Mouse (Mus musculus): ENCODE results near the gene Wnt7b. TPM values are rescaled to one million over a fixed set of nuclear protein-coding genes. Genes with fewer than 3 reads are reported as not detected.

The Wnt7b gene
- polyA plus RNA-seq, 1 experiment from 2014 or later, result 20.2 TPM

GRCm38 (mm10) chr15:85577583-85578460, 4.5 kb downstream of the Wnt7b start:
- H3K9me3 ChIP-seq (replicated peaks), result no peaks in the 10 kb centered on the region
- peaks cover 71% of the 10 kb centered on the region for H3K27me3 ChIP-seq (replicated peaks)
- peak overlapping the region; percentile 92 for H3K4me2 ChIP-seq
- H3K36me3 ChIP-seq, result no peaks in the 10 kb centered on the region
- peaks cover 63% of the 10 kb centered on the region for H3K4me1 ChIP-seq
- H3K27ac ChIP-seq (replicated peaks), result peak overlapping the region; percentile 75
- WGBS, result 1% methylated on average over 53 of the region's 54 CpGs
- no peak for ATAC-seq (ENCODE audit: low FRiP score)
- H3K9ac ChIP-seq (replicated peaks), result peak overlapping the region; percentile 56
- peak overlapping the region; percentile 48 for H3K4me3 ChIP-seq (replicated peaks)

DNA sequence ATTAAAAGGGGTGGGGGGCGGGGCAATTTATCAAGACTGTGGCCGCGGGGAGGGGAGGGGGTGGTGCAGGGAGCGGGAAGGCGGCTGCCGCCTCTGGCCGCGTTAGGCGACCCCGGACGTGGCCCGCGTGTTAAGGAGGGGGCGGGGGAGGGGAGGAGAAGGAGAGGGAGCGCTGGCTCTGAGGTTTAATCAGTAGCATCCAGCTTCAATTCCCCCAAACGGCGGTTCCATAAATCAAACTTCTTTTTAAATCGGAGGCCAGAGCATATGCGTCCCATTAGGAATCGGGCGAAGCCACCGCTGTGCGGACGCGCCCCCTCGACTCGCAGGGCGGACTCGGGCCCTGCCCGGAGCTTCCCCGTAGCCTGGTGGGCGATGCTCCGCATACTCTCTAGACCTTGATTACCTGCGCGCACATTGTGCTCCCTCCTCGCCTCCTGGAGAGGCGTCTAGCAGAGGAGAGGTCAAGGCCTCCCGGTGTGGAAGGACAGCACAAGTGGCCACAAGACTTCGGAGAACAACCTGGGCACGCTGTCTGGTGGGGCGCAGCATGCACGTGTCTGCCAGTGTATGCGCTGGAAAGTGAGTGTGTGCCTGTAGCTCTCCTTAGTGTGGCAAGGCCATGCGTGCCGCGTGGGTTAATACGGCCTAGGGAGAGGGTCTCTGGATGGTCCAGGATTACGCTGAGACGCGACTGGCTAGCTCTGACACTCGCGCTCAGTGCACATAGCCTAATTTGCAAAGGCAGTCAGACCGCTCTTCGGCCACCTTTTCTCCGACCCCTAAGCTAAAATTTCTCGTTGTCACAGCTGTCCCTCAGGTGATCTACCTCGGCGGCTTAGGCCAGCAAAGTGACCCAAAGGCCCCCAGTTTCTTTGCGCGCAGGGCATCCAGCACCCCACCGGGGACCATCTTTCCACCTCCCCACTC, 5.5 kb downstream of the Wnt7b start:
- H3K27me3 ChIP-seq (replicated peaks), result peaks cover 61% of the 10 kb centered on the region
- WGBS, result under 1% methylated on average over 57 of the region's 61 CpGs

GRCm38 (mm10) chr15:85576110-85576509, 6.2 kb downstream of the Wnt7b start:
- Histone ChIP-seq H3K4me3 (replicated peaks) (peak overlapping the region; percentile 48), H3K4me1 (peaks cover 46% of the 10 kb centered on the region), H3K4me2 (peak overlapping the region; percentile 92), H3K27ac (replicated peaks) (peak overlapping the region; percentile 75), H3K27me3 (replicated peaks) (peaks cover 54% of the 10 kb centered on the region), H3K9me3 (replicated peaks) (no peaks in the 10 kb centered on the region), H3K9ac (replicated peaks) (no peak overlapping the region), H3K36me3 (no peaks in the 10 kb centered on the region)
- WGBS, result 3% methylated on average over 20 of the region's 20 CpGs
- no peak for ATAC-seq (ENCODE audit: low FRiP score)

More for the DNA sequence above, 5.5 kb downstream of the Wnt7b start:
- H3K4me2 ChIP-seq, result peak overlapping the region; percentile 92
- no peaks in the 10 kb centered on the region for H3K9me3 ChIP-seq (replicated peaks)
- peak overlapping the region; percentile 48 for H3K4me3 ChIP-seq (replicated peaks)
- no peaks in the 10 kb centered on the region for H3K36me3 ChIP-seq
- peak overlapping the region; percentile 75 for H3K27ac ChIP-seq (replicated peaks)
- H3K9ac ChIP-seq (replicated peaks), result peak overlapping the region; percentile 56
- ATAC-seq (ENCODE audit: low FRiP score), result 0 out of 2 replicates have a peak, but pooled peaks have one; percentile 32
- peaks cover 52% of the 10 kb centered on the region for H3K4me1 ChIP-seq

- 0 out of 2 replicates have a peak overlapping the region, but pooled peaks have one; percentile 2 for H3K4me2 ChIP-seq
- H3K27me3 ChIP-seq (replicated peaks), result peaks cover 42% of the 10 kb centered on the region
Observed at GRCm38 (mm10) chr15:85574558-85574957, 7.7 kb downstream of the Wnt7b start.

GRCm38 (mm10) chr15:85574086-85574485, 8.2 kb downstream of the Wnt7b start:
- H3K4me3 ChIP-seq (replicated peaks), result no peak overlapping the region
- no peak overlapping the region for H3K9ac ChIP-seq (replicated peaks)
- no peak overlapping the region for H3K27ac ChIP-seq (replicated peaks)
- H3K4me2 ChIP-seq, result 0 out of 2 replicates have a peak overlapping the region, but pooled peaks have one; percentile 2
- 77% methylated on average over 5 of the region's 5 CpGs for WGBS
- no peaks in the 10 kb centered on the region for H3K36me3 ChIP-seq
- H3K9me3 ChIP-seq (replicated peaks), result no peaks in the 10 kb centered on the region
- H3K27me3 ChIP-seq (replicated peaks), result peaks cover 40% of the 10 kb centered on the region
- peaks cover 46% of the 10 kb centered on the region for H3K4me1 ChIP-seq
- no peak for ATAC-seq (ENCODE audit: low FRiP score)

More at GRCm38 (mm10) chr15:85574558-85574957, 7.7 kb downstream of the Wnt7b start:
- Histone ChIP-seq H3K4me1 (peaks cover 41% of the 10 kb centered on the region), H3K27ac (replicated peaks) (0 out of 2 replicates have a peak overlapping the region, but pooled peaks have one; percentile 75), H3K9ac (replicated peaks) (no peak overlapping the region), H3K9me3 (replicated peaks) (no peaks in the 10 kb centered on the region), H3K4me3 (replicated peaks) (no peak overlapping the region), H3K36me3 (no peaks in the 10 kb centered on the region)
- no peak for ATAC-seq (ENCODE audit: low FRiP score)
- WGBS, result 75% methylated on average over 8 of the region's 8 CpGs

DNA sequence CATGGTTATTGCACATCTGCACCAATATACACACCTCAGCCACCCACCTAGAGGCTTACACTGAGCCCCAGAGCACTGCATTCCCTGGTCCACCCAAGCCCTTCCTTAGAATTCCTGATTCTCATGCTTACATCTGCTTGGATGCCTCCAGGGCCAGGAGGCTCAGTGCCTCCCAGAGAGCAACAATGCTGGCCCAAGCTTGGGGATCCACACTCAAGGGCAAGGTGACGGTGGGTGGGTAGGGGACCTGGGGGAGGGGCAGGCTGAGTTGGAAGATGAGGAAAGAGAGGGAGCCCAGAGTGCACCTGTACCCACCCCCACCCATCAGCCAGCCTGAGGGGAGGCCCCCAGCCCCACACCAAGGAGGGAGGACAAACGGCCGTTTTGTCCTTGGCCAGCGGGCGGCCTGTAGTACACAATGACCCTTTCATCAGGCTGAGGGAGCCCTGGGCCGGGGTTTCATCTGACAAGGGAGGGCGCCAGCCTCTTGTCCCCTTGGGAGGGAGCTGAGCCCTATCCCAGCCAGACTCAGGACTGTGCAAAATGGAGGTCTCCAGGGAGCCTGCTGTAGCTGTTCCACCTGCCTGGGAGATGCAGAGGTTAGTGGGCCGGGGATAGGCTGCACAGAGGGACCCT, 9.5 kb downstream of the Wnt7b start:
- Histone ChIP-seq H3K27ac (replicated peaks) (0 out of 2 replicates have a peak overlapping the region, but pooled peaks have one; percentile 33), H3K4me1 (peaks cover 46% of the 10 kb centered on the region), H3K27me3 (replicated peaks) (peaks cover 27% of the 10 kb centered on the region), H3K36me3 (no peaks in the 10 kb centered on the region), H3K4me2 (no peak overlapping the region), H3K9ac (replicated peaks) (no peak overlapping the region), H3K4me3 (replicated peaks) (no peak overlapping the region), H3K9me3 (replicated peaks) (no peaks in the 10 kb centered on the region)
- 21% methylated on average over 8 of the region's 8 CpGs for WGBS
- no peak for ATAC-seq (ENCODE audit: low FRiP score)

DNA sequence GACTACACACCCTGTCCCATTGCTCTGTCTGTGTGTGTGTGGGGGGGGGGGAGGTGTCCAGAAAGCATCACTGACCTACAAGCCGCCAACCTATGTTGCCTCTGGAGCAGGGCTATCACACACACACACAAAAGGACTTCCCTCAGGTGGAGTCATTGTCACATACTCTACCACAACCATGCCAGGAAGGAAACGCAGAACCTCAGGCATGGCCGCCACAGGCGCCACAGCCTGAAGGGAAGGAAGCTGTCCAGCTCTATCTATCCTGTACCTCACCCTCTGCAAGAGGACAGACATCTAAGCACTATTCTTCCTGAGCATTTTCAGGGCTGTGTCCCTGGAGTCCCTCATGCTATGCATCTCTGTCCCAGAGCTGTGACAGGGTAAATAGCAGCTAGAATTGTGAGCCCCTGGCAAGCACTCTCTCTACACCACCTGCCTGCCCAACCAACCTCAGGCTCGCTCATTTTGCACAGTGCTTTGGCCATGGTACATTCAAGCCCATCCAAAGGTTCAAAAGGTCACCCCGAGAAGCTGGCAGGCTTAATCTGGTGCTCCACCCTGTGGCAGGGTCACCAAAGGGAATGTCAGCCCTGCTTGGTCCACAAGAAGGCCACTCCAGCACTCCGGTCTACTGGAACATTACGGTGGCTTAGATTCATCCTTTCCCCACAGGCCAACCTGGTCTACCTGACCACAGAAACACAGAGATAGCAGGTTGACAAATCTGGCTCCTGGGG, 12.1 kb downstream of the Wnt7b start:
- H3K27ac ChIP-seq (replicated peaks), result peak overlapping the region; percentile 58
- H3K4me1 ChIP-seq, result peaks cover 32% of the 10 kb centered on the region
- peaks cover 3% of the 10 kb centered on the region; the same call in 1 of the 2 replicates for H3K27me3 ChIP-seq (replicated peaks)
- no peak overlapping the region for H3K4me3 ChIP-seq (replicated peaks)
- H3K9me3 ChIP-seq (replicated peaks), result no peaks in the 10 kb centered on the region
- 65% methylated on average over 7 of the region's 8 CpGs for WGBS
- no peak overlapping the region for H3K9ac ChIP-seq (replicated peaks)
- H3K36me3 ChIP-seq, result no peaks in the 10 kb centered on the region
- no peak overlapping the region for H3K4me2 ChIP-seq
- no peak for ATAC-seq (ENCODE audit: low FRiP score)

GRCm38 (mm10) chr15:85569167-85569797, 13.0 kb downstream of the Wnt7b start:
- peak; percentile 33; the same call in 1 of the 2 replicates for ATAC-seq (ENCODE audit: low FRiP score)
- H3K27ac ChIP-seq (replicated peaks), result peak overlapping the region; percentile 58; the same call in 1 of the 2 replicates
- WGBS, result 56% methylated on average over 2 of the region's 2 CpGs

GRCm38 (mm10) chr15:85568402-85568801, 13.9 kb downstream of the Wnt7b start:
- ATAC-seq (ENCODE audit: low FRiP score), result no peak
- H3K4me1 ChIP-seq, result peaks cover 41% of the 10 kb centered on the region
- no peak overlapping the region for H3K9ac ChIP-seq (replicated peaks)
- H3K4me3 ChIP-seq (replicated peaks), result no peak overlapping the region
- no peak overlapping the region for H3K4me2 ChIP-seq
- no peaks in the 10 kb centered on the region for H3K9me3 ChIP-seq (replicated peaks)
- no peaks in the 10 kb centered on the region for H3K36me3 ChIP-seq
- H3K27ac ChIP-seq (replicated peaks), result peak overlapping the region; percentile 37; the same call in 1 of the 2 replicates
- no peaks in the 10 kb centered on the region for H3K27me3 ChIP-seq (replicated peaks)
- 71% methylated on average over 3 of the region's 3 CpGs for WGBS

More at GRCm38 (mm10) chr15:85569167-85569797, 13.0 kb downstream of the Wnt7b start:
- no peak overlapping the region for H3K4me2 ChIP-seq
- no peak overlapping the region for H3K4me3 ChIP-seq (replicated peaks)
- H3K36me3 ChIP-seq, result no peaks in the 10 kb centered on the region
- no peaks in the 10 kb centered on the region for H3K27me3 ChIP-seq (replicated peaks)
- no peaks in the 10 kb centered on the region for H3K9me3 ChIP-seq (replicated peaks)
- peaks cover 41% of the 10 kb centered on the region for H3K4me1 ChIP-seq
- no peak overlapping the region for H3K9ac ChIP-seq (replicated peaks)

- WGBS, result 58% methylated on average over 5 of the region's 5 CpGs
- Histone ChIP-seq H3K4me2 (no peak overlapping the region), H3K27me3 (replicated peaks) (no peaks in the 10 kb centered on the region), H3K9ac (replicated peaks) (no peak overlapping the region), H3K27ac (replicated peaks) (peak overlapping the region; percentile 45), H3K4me1 (peaks cover 36% of the 10 kb centered on the region), H3K4me3 (replicated peaks) (no peak overlapping the region), H3K36me3 (no peaks in the 10 kb centered on the region), H3K9me3 (replicated peaks) (peaks cover 4% of the 10 kb centered on the region; the same call in 1 of the 2 replicates)
- no peak for ATAC-seq (ENCODE audit: low FRiP score)
Observed at GRCm38 (mm10) chr15:85564966-85565365, 17.3 kb downstream of the Wnt7b start.
